Mouse (Mus musculus) lung, postnatal 0 days (tissue): ENCODE data around the gene Arl6.

Experiments
- CTCF ChIP-seq: IDR thresholded peaks from 2 replicates; pipeline ENCODE4 v1.5.1; 2016; ENCODE audit warnings: antibody characterized with exemption, mild to moderate bottlenecking
- EP300 ChIP-seq: IDR thresholded peaks from 2 replicates; pipeline ENCODE4 v1.6.1; 2016; ENCODE audit warnings: antibody characterized with exemption, mild to moderate bottlenecking, control low read depth

DNA sequence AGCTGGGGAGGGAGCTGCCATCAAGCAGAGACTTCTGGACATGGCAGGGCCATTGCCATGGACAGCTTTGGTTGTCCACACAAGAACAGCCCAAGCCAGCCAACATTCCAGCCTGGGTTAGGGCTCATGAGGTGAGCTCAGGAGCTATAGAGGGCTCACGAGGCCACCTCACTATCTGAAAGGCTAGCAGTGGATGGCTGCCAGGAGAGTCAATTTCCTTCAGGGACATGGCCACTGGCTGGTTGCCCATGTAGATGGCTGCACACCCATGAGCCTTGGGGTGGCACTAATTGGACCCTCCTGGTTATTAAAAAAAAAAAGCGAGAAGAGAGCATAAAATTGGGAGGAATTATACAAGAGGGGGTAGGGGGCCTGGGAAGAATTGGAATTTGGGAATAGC is 4.6 kb downstream of the Arl6 start:
- TF ChIP-seq CTCF (no peak), EP300 (no peak)
